Mouse (Mus musculus): ENCODE measurements around the gene Arhgef3. TPM values are rescaled to one million over a fixed set of nuclear protein-coding genes. Genes with fewer than 3 reads are reported as not detected.

Gene Arhgef3
- polyA plus RNA-seq, 1 experiment from 2014 or later: 9.0 TPM

DNA sequence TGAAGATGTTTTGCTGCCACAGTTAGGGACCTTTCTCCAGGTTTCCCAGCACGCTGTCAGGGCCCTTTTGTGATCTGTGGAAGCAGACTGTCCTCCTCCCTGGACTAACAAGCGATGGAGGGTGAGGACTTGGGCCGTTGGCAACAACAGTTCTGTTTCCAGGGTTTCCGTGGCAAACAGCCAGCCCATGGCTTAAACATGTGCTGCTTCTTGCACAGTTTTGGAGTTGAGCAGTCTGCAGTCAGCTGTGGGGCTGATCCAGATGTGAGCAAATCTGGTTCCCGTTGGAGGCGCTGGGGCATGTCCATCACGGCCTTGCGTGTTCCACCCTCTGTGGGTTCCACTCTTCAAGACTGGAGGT, 63.8 kb downstream of the Arhgef3 start:
- peak; percentile 59 for ATAC-seq (ENCODE audit: insufficient read depth)
- H3K9me3 ChIP-seq (ENCODE audit: low read depth, low read length): no peaks in the 10 kb centered on the region
- 53% methylated on average over 8 of the region's 8 CpGs for WGBS

DNA sequence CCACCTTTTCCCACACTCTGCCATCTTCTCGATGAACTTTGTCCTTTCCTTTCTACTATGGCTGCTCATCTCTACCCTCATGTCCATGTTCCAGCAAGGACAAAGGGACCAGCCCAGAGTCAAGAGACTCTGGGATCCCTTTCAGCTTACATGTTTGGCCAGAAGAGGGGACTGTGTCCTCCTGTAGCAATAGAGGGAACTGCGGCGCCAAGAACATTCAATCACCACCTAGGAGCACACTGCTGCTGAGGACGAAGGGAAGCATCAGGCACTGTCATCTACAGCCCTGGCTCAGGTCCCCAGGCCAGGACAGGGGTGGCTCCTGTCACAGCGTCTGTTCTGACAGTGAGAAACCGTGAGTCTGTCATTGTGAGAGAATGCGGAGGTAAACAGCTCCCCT, 65.1 kb downstream of the Arhgef3 start:
- Histone ChIP-seq H3K27me3 (ENCODE audit: insufficient read depth, low read length) (no peaks in the 10 kb centered on the region), H3K4me1 (ENCODE audit: insufficient read depth) (0 out of 2 replicates have a peak, but pooled peaks cover 3% of the 10 kb centered on the region), H3K27ac (ENCODE audit: low read depth) (no peak overlapping the region), H3K36me3 (ENCODE audit: insufficient read depth) (no peaks in the 10 kb centered on the region), H3K4me2 (no peak overlapping the region), H3K9ac (no peak overlapping the region), H3K4me3 (ENCODE audit: low read depth, low read length) (no peak overlapping the region), H3K9me3 (ENCODE audit: low read depth, low read length) (no peaks in the 10 kb centered on the region)
- ATAC-seq (ENCODE audit: insufficient read depth): no peak
- DNase-seq: no peak
- 75% methylated on average over 7 of the region's 7 CpGs for WGBS
- no peak for TF ChIP-seq CTCF (IDR thresholded peaks at IDR 0.05; ENCODE audit: low read depth)

More for the DNA sequence above, 63.8 kb downstream of the Arhgef3 start:
- Histone ChIP-seq H3K9ac (no peak overlapping the region), H3K36me3 (ENCODE audit: insufficient read depth) (no peaks in the 10 kb centered on the region), H3K27ac (ENCODE audit: low read depth) (no peak overlapping the region), H3K27me3 (ENCODE audit: insufficient read depth, low read length) (no peaks in the 10 kb centered on the region), H3K4me1 (ENCODE audit: insufficient read depth) (0 out of 2 replicates have a peak, but pooled peaks cover 3% of the 10 kb centered on the region), H3K4me3 (ENCODE audit: low read depth, low read length) (no peak overlapping the region), H3K4me2 (no peak overlapping the region)
- no peak for TF ChIP-seq CTCF (IDR thresholded peaks at IDR 0.05; ENCODE audit: low read depth)
- peak; percentile 93 for DNase-seq

DNA sequence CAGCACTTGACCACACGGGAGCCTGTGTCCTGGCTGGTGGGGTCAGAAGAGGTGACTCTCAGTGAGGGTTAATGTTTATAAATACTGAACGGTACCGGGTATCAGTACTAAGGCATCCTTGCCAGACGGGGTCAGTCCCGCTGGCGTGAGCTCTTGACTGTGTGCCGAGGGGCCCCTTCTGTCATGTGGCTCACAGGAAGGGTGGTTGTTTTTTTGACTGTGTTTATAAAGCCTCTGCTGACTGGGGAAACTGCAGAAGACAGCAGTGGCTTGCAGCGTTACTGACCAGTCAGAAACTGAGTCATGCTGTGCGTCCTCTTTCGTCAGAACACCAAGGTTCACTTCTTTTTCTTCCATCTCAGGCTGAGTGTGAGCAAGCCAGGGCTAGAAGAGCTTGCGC, 67.4 kb downstream of the Arhgef3 start:
- 24% methylated on average over 11 of the region's 11 CpGs for WGBS
- H3K27ac ChIP-seq (ENCODE audit: low read depth): peak overlapping the region; percentile 30; the same call in 1 of the 2 replicates
- H3K4me2 ChIP-seq: no peak overlapping the region
- 0 out of 2 replicates have a peak, but pooled peaks cover 3% of the 10 kb centered on the region for H3K4me1 ChIP-seq (ENCODE audit: insufficient read depth)
- peak; percentile 36; the same call in 1 of the 2 replicates for ATAC-seq (ENCODE audit: insufficient read depth)
- no peak overlapping the region for H3K9ac ChIP-seq
- no peaks in the 10 kb centered on the region for H3K36me3 ChIP-seq (ENCODE audit: insufficient read depth)
- no peak for TF ChIP-seq CTCF (IDR thresholded peaks at IDR 0.05; ENCODE audit: low read depth)
- DNase-seq: peak; percentile 60
- no peaks in the 10 kb centered on the region for H3K27me3 ChIP-seq (ENCODE audit: insufficient read depth, low read length)
- H3K9me3 ChIP-seq (ENCODE audit: low read depth, low read length): no peaks in the 10 kb centered on the region
- no peak overlapping the region for H3K4me3 ChIP-seq (ENCODE audit: low read depth, low read length)

DNA sequence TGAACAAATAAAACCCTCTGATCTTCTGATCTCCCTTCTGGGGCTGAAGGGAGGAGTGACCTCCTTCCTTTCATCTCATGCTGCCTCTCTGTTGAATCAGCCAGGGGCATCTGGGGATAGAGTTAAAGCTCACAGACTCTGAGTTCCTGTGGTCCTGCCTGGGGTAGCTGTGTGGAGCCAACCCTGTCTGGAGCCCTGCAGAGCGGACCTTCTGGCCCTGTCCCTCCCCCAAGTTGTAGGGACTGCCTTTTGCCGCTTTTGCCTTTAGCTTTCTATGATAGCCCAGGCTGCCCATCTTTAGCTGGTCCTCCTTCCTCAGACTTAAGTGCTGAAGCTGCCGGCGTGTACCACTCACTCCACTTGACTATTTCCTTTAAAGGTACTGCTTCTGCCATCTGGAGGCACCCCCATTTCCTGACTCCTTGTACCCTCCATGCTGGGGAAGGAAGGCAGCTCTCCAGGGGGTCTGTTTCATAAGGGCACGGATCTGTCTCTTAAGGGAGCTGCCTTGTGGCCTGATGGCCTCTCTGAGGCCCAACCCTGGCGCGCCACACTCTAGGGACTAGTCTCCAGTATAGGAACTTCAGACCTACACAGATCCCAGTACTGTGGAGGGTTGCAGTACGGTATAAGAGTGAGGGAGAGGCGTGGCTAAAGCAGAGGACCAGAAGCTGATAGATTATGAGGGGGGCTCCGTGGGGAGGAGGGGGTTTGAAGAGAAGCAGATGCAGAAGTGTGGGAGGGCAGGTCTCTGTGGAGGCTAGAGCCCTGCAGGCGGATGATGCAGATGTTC, 68.1 kb downstream of the Arhgef3 start:
- no peak overlapping the region for H3K27ac ChIP-seq (ENCODE audit: low read depth)
- H3K36me3 ChIP-seq (ENCODE audit: insufficient read depth): no peaks in the 10 kb centered on the region
- H3K4me3 ChIP-seq (ENCODE audit: low read depth, low read length): no peak overlapping the region
- WGBS: 69% methylated on average over 11 of the region's 11 CpGs
- no peak overlapping the region for H3K4me2 ChIP-seq
- no peak overlapping the region for H3K9ac ChIP-seq
- TF ChIP-seq CTCF (IDR thresholded peaks at IDR 0.05; ENCODE audit: low read depth): no peak
- H3K9me3 ChIP-seq (ENCODE audit: low read depth, low read length): no peaks in the 10 kb centered on the region
- H3K27me3 ChIP-seq (ENCODE audit: insufficient read depth, low read length): no peaks in the 10 kb centered on the region
- DNase-seq (no peak), ATAC-seq (ENCODE audit: insufficient read depth) (no peak)
- H3K4me1 ChIP-seq (ENCODE audit: insufficient read depth): 0 out of 2 replicates have a peak, but pooled peaks cover 3% of the 10 kb centered on the region

DNA sequence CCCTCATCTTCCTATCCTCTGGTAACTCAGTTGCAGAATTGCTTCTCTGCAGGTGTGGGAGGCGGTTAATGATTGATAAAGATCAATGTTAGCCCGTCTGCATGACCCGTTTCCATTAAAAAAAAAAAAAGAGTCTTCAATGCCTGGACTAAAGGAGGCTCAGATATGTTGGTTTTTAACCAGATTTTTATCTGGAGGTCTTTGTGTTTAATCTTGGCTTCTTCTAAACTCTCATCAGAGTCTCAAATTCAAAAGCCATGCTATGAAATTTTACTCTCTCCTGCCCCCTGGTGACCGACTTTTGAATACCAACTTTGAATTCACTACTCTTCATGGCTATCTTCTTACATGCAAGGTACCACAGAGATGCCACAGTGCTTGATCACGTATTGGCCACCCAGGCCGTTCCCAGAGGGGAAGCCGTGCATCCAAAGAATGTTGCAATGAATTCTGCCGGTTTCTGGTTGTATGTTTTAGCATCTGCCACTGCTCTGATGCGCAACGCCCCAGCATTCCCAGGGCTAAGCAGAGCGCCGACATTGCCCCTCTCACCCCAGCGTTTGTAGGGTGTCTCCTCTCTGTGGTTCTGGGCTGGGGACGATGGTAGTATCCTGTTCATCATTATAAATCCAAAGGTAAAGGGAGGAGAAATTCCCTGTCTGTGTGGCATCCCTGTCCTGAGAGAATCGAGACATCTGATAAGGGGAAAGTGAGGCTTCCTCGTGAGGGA, 69.0 kb downstream of the Arhgef3 start:
- 0 out of 2 replicates have a peak, but pooled peaks cover 3% of the 10 kb centered on the region for H3K4me1 ChIP-seq (ENCODE audit: insufficient read depth)
- no peak overlapping the region for H3K27ac ChIP-seq (ENCODE audit: low read depth)
- WGBS: 55% methylated on average over 16 of the region's 16 CpGs
- H3K4me3 ChIP-seq (ENCODE audit: low read depth, low read length): no peak overlapping the region
- TF ChIP-seq CTCF (IDR thresholded peaks at IDR 0.05; ENCODE audit: low read depth): peak; percentile 60
- no peak overlapping the region for H3K9ac ChIP-seq
- ATAC-seq (ENCODE audit: insufficient read depth) (no peak), DNase-seq (peak; percentile 89)
- no peaks in the 10 kb centered on the region for H3K9me3 ChIP-seq (ENCODE audit: low read depth, low read length)
- H3K4me2 ChIP-seq: no peak overlapping the region
- no peaks in the 10 kb centered on the region for H3K36me3 ChIP-seq (ENCODE audit: insufficient read depth)
- no peaks in the 10 kb centered on the region for H3K27me3 ChIP-seq (ENCODE audit: insufficient read depth, low read length)

DNA sequence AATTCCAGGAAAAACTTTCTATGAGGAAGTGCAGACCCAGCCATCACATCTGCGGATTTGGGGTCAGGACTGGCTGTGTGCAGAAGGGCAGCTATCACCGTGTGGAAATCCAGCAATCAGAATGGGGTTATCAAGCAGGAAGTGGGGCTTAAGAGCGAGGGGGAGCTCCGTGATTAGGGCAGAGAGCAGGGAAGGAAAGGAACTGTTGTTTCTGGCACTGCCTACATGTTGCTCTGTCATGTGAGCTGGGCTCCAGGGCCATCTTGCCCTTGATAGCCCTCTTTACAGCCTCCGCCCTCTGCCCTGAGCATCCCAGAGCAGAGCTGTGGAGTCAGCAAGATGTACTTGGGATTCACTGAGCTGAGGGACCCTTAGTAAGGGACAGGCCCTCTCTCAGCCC, 71.2 kb downstream of the Arhgef3 start:
- Histone ChIP-seq H3K9ac (no peak overlapping the region), H3K36me3 (ENCODE audit: insufficient read depth) (no peaks in the 10 kb centered on the region), H3K27me3 (ENCODE audit: insufficient read depth, low read length) (no peaks in the 10 kb centered on the region), H3K27ac (ENCODE audit: low read depth) (no peak overlapping the region), H3K9me3 (ENCODE audit: low read depth, low read length) (no peaks in the 10 kb centered on the region), H3K4me3 (ENCODE audit: low read depth, low read length) (no peak overlapping the region), H3K4me2 (no peak overlapping the region), H3K4me1 (ENCODE audit: insufficient read depth) (no peaks in the 10 kb centered on the region)
- TF ChIP-seq CTCF (IDR thresholded peaks at IDR 0.05; ENCODE audit: low read depth): no peak
- ATAC-seq (ENCODE audit: insufficient read depth) (no peak), DNase-seq (no peak)
- 48% methylated on average over 5 of the region's 5 CpGs for WGBS

DNA sequence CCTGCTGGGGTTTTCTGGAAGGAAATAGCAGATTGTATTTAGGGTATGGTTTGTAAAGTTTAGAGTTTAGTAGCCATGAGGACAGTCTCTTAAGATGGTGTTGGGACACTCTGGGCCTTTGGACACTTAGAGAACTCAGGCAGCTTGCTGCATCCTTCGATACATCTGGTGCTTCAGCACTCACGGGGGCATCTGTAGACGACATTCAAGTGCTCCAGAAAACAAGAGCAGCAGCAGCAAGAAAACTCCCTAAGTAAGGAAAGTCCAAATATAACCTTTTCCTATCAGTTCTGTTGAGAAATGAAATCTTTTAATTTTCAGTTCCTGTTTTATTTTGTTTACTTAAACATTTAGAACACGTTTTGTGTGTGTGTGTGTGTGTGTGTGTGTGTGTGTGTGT, 71.9 kb downstream of the Arhgef3 start:
- ATAC-seq (ENCODE audit: insufficient read depth) (no peak), DNase-seq (no peak)
- no peak overlapping the region for H3K4me2 ChIP-seq
- H3K4me3 ChIP-seq (ENCODE audit: low read depth, low read length): no peak overlapping the region
- H3K27me3 ChIP-seq (ENCODE audit: insufficient read depth, low read length): no peaks in the 10 kb centered on the region
- 61% methylated on average over 4 of the region's 4 CpGs for WGBS
- no peak for TF ChIP-seq CTCF (IDR thresholded peaks at IDR 0.05; ENCODE audit: low read depth)
- no peaks in the 10 kb centered on the region for H3K36me3 ChIP-seq (ENCODE audit: insufficient read depth)
- no peaks in the 10 kb centered on the region for H3K4me1 ChIP-seq (ENCODE audit: insufficient read depth)
- no peak overlapping the region for H3K27ac ChIP-seq (ENCODE audit: low read depth)
- no peak overlapping the region for H3K9ac ChIP-seq
- H3K9me3 ChIP-seq (ENCODE audit: low read depth, low read length): no peaks in the 10 kb centered on the region
